Mouse (Mus musculus): ENCODE data around the gene Foxb1. TPM values are rescaled to one million over a fixed set of nuclear protein-coding genes. Genes with fewer than 3 reads are reported as not detected.

Foxb1 gene
- polyA plus RNA-seq, 1 experiment from 2014 or later = not detected

Other genes starting within 250 kb of the Foxb1 start
- 124 and 126 TPM in 2 replicates for gene Bnip2, start 228.5 kb upstream of the Foxb1 start, polyA plus RNA-seq (2014; fragmentation: Nextera tagmentation; extraction: Ambion mirVana)